Comparison of ENCODE assay signal across 9 mouse cellular contexts in the genomic region with DNA sequence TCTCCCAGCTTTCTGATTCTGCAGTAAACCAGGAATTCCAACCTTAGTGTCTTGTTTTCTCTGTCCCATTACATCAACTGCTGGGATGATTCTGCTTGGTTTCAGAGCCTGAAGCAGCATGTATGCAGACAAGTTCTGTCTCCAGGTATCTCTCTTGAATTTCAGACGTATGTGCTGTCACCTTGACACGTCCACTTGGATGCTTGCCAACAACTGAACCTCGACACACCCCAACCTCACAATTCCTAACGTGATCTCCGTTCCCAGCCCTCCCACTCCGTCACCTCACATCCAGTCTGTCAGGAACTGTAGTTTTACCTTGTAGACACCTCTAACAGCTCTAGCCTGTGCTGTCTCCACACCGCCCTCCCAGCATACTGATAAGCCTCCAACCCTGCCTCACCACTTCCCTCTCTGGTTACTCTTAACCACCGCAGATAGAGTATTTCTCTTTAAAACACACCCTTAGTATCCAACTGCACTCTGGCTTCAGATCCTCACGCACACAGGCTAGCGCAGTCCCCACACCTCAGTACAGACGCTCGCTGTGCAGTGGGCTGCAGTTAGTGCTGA. TPM values are rescaled to one million over a fixed set of nuclear protein-coding genes. Genes with fewer than 3 reads are reported as not detected.
DNase-seq lines count a peak whose midpoint lies in the region; ATAC-seq and TF ChIP-seq lines count a peak whose summit lies in the region.
"Had no signal": no experiment of that assay in that cellular context is flagged by ENCODE, and none has a peak within 500 bp of the region (broad histone marks: within the 10 kb centered on the region; RNA-seq: fewer than 3 reads in every experiment).

No protein-coding gene starts in this region.

- no peak overlapping the region for H3K27ac ChIP-seq in heart, embryonic 15.5 days
- H3K27ac ChIP-seq in intestine, postnatal 0 days (ENCODE audit: low read depth, low read length), result no peak overlapping the region
- H3K27ac ChIP-seq in stomach, embryonic 15.5 days, result no peak overlapping the region

- peak overlapping the region; percentile 38 for H3K4me2 ChIP-seq in heart, embryonic 15.5 days
- H3K4me2 ChIP-seq in intestine, postnatal 0 days (replicated peaks; ENCODE audit: low read depth), result peak overlapping the region; percentile 56
- no peak overlapping the region for H3K4me2 ChIP-seq in stomach, embryonic 15.5 days

- peaks cover 16% of the 10 kb centered on the region for H3K4me1 ChIP-seq in heart, embryonic 15.5 days (replicated peaks)
- H3K4me1 ChIP-seq in intestine, postnatal 0 days (replicated peaks; ENCODE audit: control insufficient read depth, insufficient read depth, low read length), result no peaks in the 10 kb centered on the region
- peaks cover 10% of the 10 kb centered on the region; the same call in 1 of the 2 replicates for H3K4me1 ChIP-seq in stomach, embryonic 15.5 days

- H3K27me3 ChIP-seq in heart, embryonic 15.5 days, result no peaks in the 10 kb centered on the region
- no peaks in the 10 kb centered on the region for H3K27me3 ChIP-seq in intestine, postnatal 0 days (replicated peaks; ENCODE audit: control insufficient read depth, insufficient read depth, low read length)
- H3K27me3 ChIP-seq in stomach, embryonic 15.5 days (replicated peaks), result no peaks in the 10 kb centered on the region

- 0 out of 2 replicates have a peak, but pooled peaks have one; percentile 35 for TF ChIP-seq CTCF in intestine, postnatal 0 days (IDR thresholded peaks at IDR 0.05; ENCODE audit: low read depth)

- no peaks in the 10 kb centered on the region for H3K9me3 ChIP-seq in heart, embryonic 15.5 days (replicated peaks)
- no peaks in the 10 kb centered on the region for H3K9me3 ChIP-seq in intestine, postnatal 0 days (ENCODE audit: control insufficient read depth)
- H3K9me3 ChIP-seq in stomach, embryonic 15.5 days, result no peaks in the 10 kb centered on the region

- DNase-seq in heart, adult 11 months, result no peak
- no peak for DNase-seq in left cerebral cortex, adult 9 months (ENCODE audit: low spot score in 2 of 2)
- DNase-seq in lung, postnatal 25 days (ENCODE audit: low spot score), result no peak
- DNase-seq: kidney, adult 8-10 months; lung, postnatal 36 days had no signal

- H3K9ac ChIP-seq in heart, embryonic 15.5 days, result no peak overlapping the region
- H3K9ac ChIP-seq in intestine, postnatal 0 days (ENCODE audit: low read depth, low read length), result no peak overlapping the region
- H3K9ac ChIP-seq in stomach, embryonic 15.5 days, result no peak overlapping the region

- no peaks in the 10 kb centered on the region for H3K36me3 ChIP-seq in heart, embryonic 15.5 days
- H3K36me3 ChIP-seq in intestine, postnatal 0 days (ENCODE audit: control insufficient read depth, insufficient read depth), result no peaks in the 10 kb centered on the region
- no peaks in the 10 kb centered on the region for H3K36me3 ChIP-seq in stomach, embryonic 15.5 days

- H3K4me3 ChIP-seq in heart, embryonic 15.5 days, result no peak overlapping the region
- H3K4me3 ChIP-seq in intestine, postnatal 0 days (ENCODE audit: low read depth, low read length), result no peak overlapping the region
- H3K4me3 ChIP-seq in stomach, embryonic 15.5 days (replicated peaks), result no peak overlapping the region

- 0 out of 2 replicates have a peak, but pooled peaks have one; percentile 25 for ATAC-seq in heart, embryonic 15.5 days (replicated peaks; ENCODE audit: insufficient number of reproducible peaks, insufficient read depth, low FRiP score, low read depth)
- peak; percentile 98 for ATAC-seq in common myeloid progenitor, adult 5-6 weeks (replicated peaks; ENCODE audit: low read depth, poor library complexity, severe bottlenecking)
- ATAC-seq in intestine, postnatal 0 days, result peak; percentile 72
- ATAC-seq in stomach, embryonic 15.5 days (ENCODE audit: insufficient read depth, low FRiP score, low read depth), result peak; percentile 61; the same call in 1 of the 2 replicates

- WGBS in heart, embryonic 15.5 days, result 35% methylated on average over 12 of the region's 12 CpGs
- 33% methylated on average over 12 of the region's 12 CpGs for WGBS in intestine, postnatal 0 days
- WGBS in stomach, embryonic 15.5 days, result 51% methylated on average over 12 of the region's 12 CpGs

RNA-seq across cellular contexts. Expression of gene Mark1, which starts 36.2 kb away (rescaled TPM):
- 1.9 and 2.1 TPM in 2 replicates for polyA plus RNA-seq in heart, embryonic 15.5 days (2015; fragmentation: Nextera tagmentation; extraction: Ambion mirVana)
- not detected in 2 replicates for total RNA-seq in common myeloid progenitor, adult 5-6 weeks (2017)
- polyA plus RNA-seq in intestine, postnatal 0 days (2015; fragmentation: Nextera tagmentation; extraction: Ambion mirVana), result 1.6 TPM in 2 replicates
- 2.5 and 2.8 TPM in 2 replicates for polyA plus RNA-seq in stomach, embryonic 15.5 days (2015; fragmentation: Nextera tagmentation; extraction: Ambion mirVana)

Comparison
In these comparisons a context has a peak if more than half of its experiments do, and no peak if none do; other contexts are left out.
1. ATAC-seq: peak in every context shown above with its lines; median percentile 98 in common myeloid progenitor, adult 5-6 weeks; 72 in intestine, postnatal 0 days; 61 in stomach, embryonic 15.5 days; 25 in heart, embryonic 15.5 days.